Mouse (Mus musculus) erythroblast, embryonic 14.5 days (primary cell): ENCODE results near the gene Rps5.
"Not testable (repeated sequence)": the region's sequence is repeated elsewhere in the genome, so short reads cannot be mapped to it uniquely, and the experiment has no call there.

Experiments used
- GATA1 ChIP-seq: IDR thresholded peaks from 2 replicates; pipeline ENCODE4 v1.6.1; 2012; ENCODE audit warnings: low read length, inconsistent platforms, mixed read lengths
- TAL1 ChIP-seq: IDR thresholded peaks from 3 replicates; pipeline ENCODE4 v1.6.1; 2012; ENCODE audit warnings: low read length, inconsistent platforms, mixed read lengths

DNA sequence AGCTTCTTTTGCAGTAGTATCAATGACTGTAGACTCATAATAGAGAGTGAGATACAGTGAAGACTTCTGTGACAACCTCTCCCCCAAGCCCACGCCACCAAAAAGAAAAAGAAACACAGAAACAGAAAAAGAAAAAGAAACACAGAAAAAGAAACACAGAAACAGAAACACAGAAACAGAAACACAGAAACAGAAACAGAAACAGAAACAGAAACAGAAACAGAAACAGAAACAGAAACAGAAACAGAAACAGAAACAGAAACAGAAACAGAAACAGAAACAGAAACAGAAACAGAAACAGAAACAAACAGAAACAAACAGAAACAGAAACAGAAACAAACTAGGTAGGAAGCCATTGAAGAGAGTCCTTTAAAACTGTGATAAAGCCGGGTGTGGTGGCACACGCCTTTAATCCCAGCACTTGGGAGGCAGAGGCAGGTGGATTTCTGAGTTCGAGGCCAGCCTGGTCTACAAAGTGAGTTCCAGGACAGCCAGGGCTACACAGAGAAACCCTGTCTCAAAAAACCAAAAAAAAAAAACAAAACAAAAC, 15.2 kb downstream of the Rps5 start:
- not testable (repeated sequence) for TF ChIP-seq GATA1, TAL1
